Mouse (Mus musculus) G1E (cell line): ENCODE data around the gene Prickle1. TPM values are rescaled to one million over a fixed set of nuclear protein-coding genes. Genes with fewer than 3 reads are reported as not detected.

Experiments used
- ATAC-seq: 2 replicates; pipeline ENCODE4 v1.8.0; 2016; ENCODE audit warnings: mild to moderate bottlenecking; ENCODE audit not compliant: insufficient number of reproducible peaks, poor library complexity, low FRiP score, severe bottlenecking; ENCODE audit errors: extremely low read depth
- DNase-seq: peaks from one replicate; pipeline ENCODE4 v3.0.0; 2012; ENCODE audit warnings: low spot score
- H3K27me3 ChIP-seq: 2 replicates; pipeline ENCODE4 v1.6.1; 2012; ENCODE audit warnings: mild to moderate bottlenecking, low read length, inconsistent platforms; ENCODE audit not compliant: insufficient read depth
- H3K36me3 ChIP-seq: replicated peaks from 2 replicates; pipeline ENCODE3; 2012; ENCODE audit warnings: mild to moderate bottlenecking, inconsistent platforms
- H3K4me1 ChIP-seq: 2 replicates; pipeline ENCODE4 v1.6.1; 2012; ENCODE audit warnings: low read depth, low read length, inconsistent platforms, mixed read lengths; ENCODE audit not compliant: insufficient read depth
- H3K4me3 ChIP-seq: 2 replicates; pipeline ENCODE4 v1.5.1; 2012; ENCODE audit warnings: low read depth, mild to moderate bottlenecking, inconsistent platforms, low read length, moderate library complexity, mixed read lengths
- H3K9me3 ChIP-seq: replicated peaks from 2 replicates; pipeline ENCODE4 v1.6.1; 2012; ENCODE audit warnings: inconsistent platforms
- CTCF ChIP-seq: IDR thresholded peaks from 2 replicates; pipeline ENCODE4 v1.5.1; 2012; ENCODE audit warnings: low read depth, low read length, inconsistent platforms, mixed read lengths
- GATA1 ChIP-seq: IDR thresholded peaks from 2 replicates; pipeline ENCODE4 v1.6.1; 2012; ENCODE audit warnings: borderline replicate concordance, low read length, inconsistent platforms, mixed read lengths
- GATA2 ChIP-seq: IDR thresholded peaks from 2 replicates; pipeline ENCODE4 v1.6.1; 2012; ENCODE audit warnings: low read depth, low read length, inconsistent platforms, borderline replicate concordance
- POLR2AphosphoS5 ChIP-seq: IDR thresholded peaks from 2 replicates; pipeline ENCODE4 v1.6.1; 2012; ENCODE audit warnings: low read depth, low read length, inconsistent platforms; ENCODE audit not compliant: insufficient replicate concordance
- TAL1 ChIP-seq: conservative IDR thresholded peaks from 2 replicates; pipeline ENCODE4 v1.6.1; 2012; ENCODE audit warnings: low read depth, low read length, inconsistent platforms, mixed read lengths
- polyA plus RNA-seq: library from polyadenylated mRNA; stranded (reverse); fragments of >175 nt; gene quantifications from 2 replicates; pipeline ENCODE4 v1.2.3, GENCODE M21; 2012
- total RNA-seq, 2 experiments: library from RNA; stranded (forward) in 1 of 2; stranded (reverse) in 1 of 2; fragments of 200-1000 nt in 1 of 2; fragments of >200 nt in 1 of 2; fragmentation: Nextera tagmentation in 1 of 2; gene quantifications; 2 replicates each; pipeline ENCODE4 v1.2.3; 2014 to 2017

Prickle1 gene
- total and polyA plus RNA-seq, 3 experiments = under 0.01 TPM; not detected in 2

GRCm38 (mm10) chr15:93572889-93573288 lies 22.8 kb downstream of the Prickle1 start:
- H3K4me1 ChIP-seq = no peaks in the 10 kb centered on the region
- peaks cover 26% of the 10 kb centered on the region for H3K9me3 ChIP-seq
- TF ChIP-seq POLR2AphosphoS5 = no peak
- TF ChIP-seq GATA1 = no peak
- no peak for TF ChIP-seq TAL1
- TF ChIP-seq GATA2 = no peak
- TF ChIP-seq CTCF = no peak
- ATAC-seq = no peak
- DNase-seq = no peak
- H3K36me3 ChIP-seq = no peaks in the 10 kb centered on the region
- no peaks in the 10 kb centered on the region for H3K27me3 ChIP-seq
- no peak overlapping the region for H3K4me3 ChIP-seq

DNA sequence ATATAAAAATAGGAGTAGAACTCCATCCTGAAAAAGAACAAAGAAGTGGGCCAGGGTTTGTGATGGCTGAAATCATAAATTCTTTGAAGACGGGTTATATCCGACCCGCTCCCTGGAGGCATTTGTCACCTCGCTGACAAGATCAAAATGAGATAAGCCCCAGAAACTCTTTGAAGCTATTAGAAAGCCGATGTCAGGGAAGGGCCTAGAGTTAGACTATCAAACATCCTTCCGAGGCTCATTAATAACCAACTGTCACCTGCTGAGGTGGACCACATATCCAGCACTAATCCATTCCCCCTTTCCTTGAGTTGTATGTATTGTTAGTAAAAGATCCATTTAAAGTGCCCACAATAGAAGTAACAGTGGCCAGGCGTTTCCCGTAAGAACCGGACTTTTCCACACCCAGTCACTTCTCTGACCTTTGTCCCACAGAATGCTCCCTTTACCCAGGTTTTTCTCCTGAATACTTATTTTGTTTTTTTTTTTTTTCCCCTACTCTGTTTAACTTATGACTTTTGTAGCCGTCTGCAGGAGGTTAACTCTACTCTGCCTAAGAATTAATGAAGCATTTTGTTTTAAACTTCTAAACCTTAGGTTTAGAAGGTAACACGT lies 24.7 kb downstream of the Prickle1 start:
- H3K36me3 ChIP-seq = no peaks in the 10 kb centered on the region
- H3K4me3 ChIP-seq = no peak overlapping the region
- H3K4me1 ChIP-seq = no peaks in the 10 kb centered on the region
- TF ChIP-seq TAL1 = no peak
- no peak for TF ChIP-seq CTCF
- no peak for TF ChIP-seq POLR2AphosphoS5
- TF ChIP-seq GATA1 = no peak
- no peak for TF ChIP-seq GATA2
- DNase-seq (no peak), ATAC-seq (no peak)
- H3K9me3 ChIP-seq = peaks cover 25% of the 10 kb centered on the region
- H3K27me3 ChIP-seq = no peaks in the 10 kb centered on the region

DNA sequence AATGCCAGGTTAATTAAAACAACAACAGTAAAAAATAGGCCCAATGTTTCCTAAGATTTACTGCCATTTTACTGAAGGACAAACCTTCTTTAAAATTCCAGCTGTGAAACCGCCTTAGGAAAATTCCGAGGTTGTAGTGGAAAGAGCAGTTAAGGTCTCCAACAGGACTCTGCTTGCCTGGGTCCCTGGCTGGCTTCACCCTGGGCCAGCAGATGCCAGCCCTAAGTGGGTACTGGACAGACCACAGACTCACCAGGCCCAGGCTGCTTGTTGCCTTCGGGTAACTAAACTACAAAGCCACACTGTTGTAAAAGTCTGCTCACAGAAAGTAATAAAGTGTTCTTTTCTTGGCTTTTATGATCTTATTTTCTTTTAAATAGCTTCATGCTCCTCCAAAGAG lies 26.8 kb downstream of the Prickle1 start:
- no peak for DNase-seq

GRCm38 (mm10) chr15:93567546-93568307 lies 28.0 kb downstream of the Prickle1 start:
- no peak overlapping the region for H3K4me3 ChIP-seq
- TF ChIP-seq GATA2 (no peak), TAL1 (no peak), CTCF (no peak), POLR2AphosphoS5 (no peak), GATA1 (no peak)
- no peak for DNase-seq
- no peaks in the 10 kb centered on the region for H3K27me3 ChIP-seq
- H3K9me3 ChIP-seq = peaks cover 26% of the 10 kb centered on the region
- H3K36me3 ChIP-seq = no peaks in the 10 kb centered on the region
- no peak for ATAC-seq
- H3K4me1 ChIP-seq = no peaks in the 10 kb centered on the region

More for the DNA sequence above, 26.8 kb downstream of the Prickle1 start:
- Histone ChIP-seq H3K4me3 (no peak overlapping the region), H3K36me3 (no peaks in the 10 kb centered on the region), H3K4me1 (no peaks in the 10 kb centered on the region), H3K9me3 (peaks cover 22% of the 10 kb centered on the region), H3K27me3 (no peaks in the 10 kb centered on the region)
- TF ChIP-seq TAL1 = no peak
- TF ChIP-seq POLR2AphosphoS5 = no peak
- no peak for ATAC-seq

- Histone ChIP-seq H3K4me1 (no peaks in the 10 kb centered on the region), H3K4me3 (no peak overlapping the region), H3K36me3 (no peaks in the 10 kb centered on the region), H3K27me3 (no peaks in the 10 kb centered on the region), H3K9me3 (peaks cover 44% of the 10 kb centered on the region)
- DNase-seq = no peak
- no peak for ATAC-seq
- TF ChIP-seq TAL1 (no peak), GATA2 (no peak), POLR2AphosphoS5 (no peak), GATA1 (no peak), CTCF (no peak)
These were observed 32.2 kb downstream of the Prickle1 start for GRCm38 (mm10) chr15:93563491-93563890.

DNA sequence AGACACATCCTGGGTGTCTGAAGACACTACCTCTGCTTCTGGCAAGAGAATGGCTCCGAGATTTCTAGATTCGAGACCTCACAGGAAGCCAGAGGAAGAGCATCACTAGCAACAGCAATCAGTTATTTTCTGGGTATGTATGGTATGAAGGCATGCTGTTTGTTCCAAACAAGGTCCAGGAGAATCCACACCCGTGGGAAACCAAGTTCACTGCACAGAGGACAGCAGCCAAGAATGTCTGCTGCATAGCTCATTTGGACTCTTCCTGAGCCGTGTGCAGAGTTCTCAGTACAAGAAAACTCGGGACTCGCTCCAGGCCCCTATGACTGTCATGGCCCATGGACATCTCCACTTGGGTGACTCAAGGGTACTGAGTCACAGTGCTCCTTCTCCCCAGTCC lies 34.2 kb downstream of the Prickle1 start:
- no peaks in the 10 kb centered on the region for H3K36me3 ChIP-seq
- H3K4me3 ChIP-seq = no peak overlapping the region
- H3K4me1 ChIP-seq = no peaks in the 10 kb centered on the region
- H3K27me3 ChIP-seq = no peaks in the 10 kb centered on the region
- no peak for TF ChIP-seq TAL1
- TF ChIP-seq CTCF = no peak
- no peak for TF ChIP-seq GATA1
- TF ChIP-seq GATA2 = no peak
- no peak for TF ChIP-seq POLR2AphosphoS5
- DNase-seq (no peak), ATAC-seq (no peak)
- H3K9me3 ChIP-seq = peaks cover 38% of the 10 kb centered on the region

DNA sequence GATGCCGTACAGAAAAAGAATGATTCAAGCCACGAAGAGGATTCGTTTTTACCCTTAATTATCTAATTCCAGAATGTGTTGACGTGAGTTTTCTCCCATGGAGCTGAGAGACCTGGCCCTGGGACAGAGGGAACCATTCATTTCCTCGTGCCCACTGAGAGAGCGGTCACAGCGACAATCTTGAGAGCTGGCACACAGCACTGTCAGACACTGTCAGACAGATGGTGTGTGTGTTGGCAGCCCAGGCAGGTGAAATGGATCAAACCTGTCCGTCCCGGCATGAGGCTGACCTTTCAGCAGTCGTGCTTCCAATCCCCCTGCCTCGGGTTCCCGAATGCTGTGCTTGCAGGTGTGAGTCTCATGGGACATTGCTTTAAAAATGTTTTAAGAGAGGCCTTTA lies 37.3 kb downstream of the Prickle1 start:
- peaks cover 34% of the 10 kb centered on the region for H3K9me3 ChIP-seq
- no peaks in the 10 kb centered on the region for H3K4me1 ChIP-seq
- H3K36me3 ChIP-seq = no peaks in the 10 kb centered on the region
- H3K27me3 ChIP-seq = no peaks in the 10 kb centered on the region
- no peak overlapping the region for H3K4me3 ChIP-seq
- TF ChIP-seq GATA2 (no peak), GATA1 (no peak), POLR2AphosphoS5 (no peak), CTCF (no peak), TAL1 (no peak)
- DNase-seq (no peak), ATAC-seq (no peak)
